Mouse (Mus musculus): ENCODE results near the gene Mat2a. TPM values are rescaled to one million over a fixed set of nuclear protein-coding genes. Genes with fewer than 3 reads are reported as not detected.

Mat2a gene
- total and polyA plus RNA-seq, 3 experiments = 319 to 3,179 (median 357) TPM

GRCm38 (mm10) chr6:72415181-72415580 lies 24.2 kb downstream of the Mat2a start:
- H3K27ac ChIP-seq (ENCODE audit: control insufficient read depth, low read depth, low read length) = no peak overlapping the region
- H3K9ac ChIP-seq (ENCODE audit: control insufficient read depth, low read depth, low read length, poor library complexity, severe bottlenecking) = peak overlapping the region; percentile 37
- H3K36me3 ChIP-seq (ENCODE audit: control insufficient read depth in 1 of 2, insufficient read depth in 2 of 2, low read length in 2 of 2) = peaks cover 0 to 7% of the 10 kb centered on the region in 2 experiments; a peak in 2 of 4 replicates
- H3K4me3 ChIP-seq (ENCODE audit: control insufficient read depth in 1 of 2, insufficient read depth in 1 of 2, low read depth in 2 of 2, low read length in 2 of 2) = peak overlapping the region; percentile 85 to 100; a peak in 3 of 4 replicates
- no peaks in the 10 kb centered on the region for H3K27me3 ChIP-seq (ENCODE audit: control insufficient read depth in 1 of 2, insufficient read depth in 2 of 2, low read length in 2 of 2)
- peaks cover 2 to 5% of the 10 kb centered on the region in 2 experiments; a peak in 3 of 4 replicates for H3K4me1 ChIP-seq (ENCODE audit: control insufficient read depth in 1 of 2, insufficient read depth in 2 of 2, low read length in 2 of 2)
- no peaks in the 10 kb centered on the region for H3K9me3 ChIP-seq (replicated peaks; ENCODE audit: insufficient read depth, low read length)
- peaks cover 12% of the 10 kb centered on the region for H3K79me2 ChIP-seq (ENCODE audit: control insufficient read depth, insufficient read depth, low read length, poor library complexity)
- TF ChIP-seq RAD21 (IDR thresholded peaks at IDR 0.05; ENCODE audit: low read depth, low read length) (peak; percentile 12), CTCF (IDR thresholded peaks at IDR 0.05 in 2 of 3, conservative IDR thresholded peaks at IDR 0.05 in 1 of 3; ENCODE audit: control insufficient read depth in 1 of 3, insufficient read depth in 1 of 3, low read depth in 2 of 3, low read length in 3 of 3, poor library complexity in 1 of 3, severe bottlenecking in 1 of 3) (peak in 1 of 3 experiments; percentile 34; a peak in 3 of 6 replicates), SMC3 (IDR thresholded peaks at IDR 0.05; ENCODE audit: low read depth, low read length) (peak; percentile 38), MXI1 (IDR thresholded peaks at IDR 0.05; ENCODE audit: low read depth, low read length) (0 out of 2 replicates have a peak, but pooled peaks have one; percentile 30), MEF2A (IDR thresholded peaks at IDR 0.05; ENCODE audit: extremely low read depth, insufficient replicate concordance, low read depth, low read length, poor library complexity, severe bottlenecking) (no peak)
- peak; percentile 49 for DNase-seq (ENCODE audit: low read depth, low spot score)

GRCm38 (mm10) chr6:72414076-72414756 lies 25.1 kb downstream of the Mat2a start, which contains the start of gene Ggcx:
Gene Ggcx, plus strand, starts transcription at chr6:72414308.
- Histone ChIP-seq H3K4me1 (ENCODE audit: control insufficient read depth in 1 of 2, insufficient read depth in 2 of 2, low read length in 2 of 2) (peaks cover 2 to 5% of the 10 kb centered on the region in 2 experiments; a peak in 3 of 4 replicates), H3K27ac (ENCODE audit: control insufficient read depth, low read depth, low read length) (peak within 1 kb of the TSS; percentile 13), H3K4me3 (ENCODE audit: control insufficient read depth in 1 of 2, insufficient read depth in 1 of 2, low read depth in 2 of 2, low read length in 2 of 2) (peak within 1 kb of the TSS; percentile 85 to 100), H3K9me3 (replicated peaks; ENCODE audit: insufficient read depth, low read length) (no peaks in the 10 kb centered on the region), H3K27me3 (ENCODE audit: control insufficient read depth in 1 of 2, insufficient read depth in 2 of 2, low read length in 2 of 2) (no peaks in the 10 kb centered on the region), H3K79me2 (ENCODE audit: control insufficient read depth, insufficient read depth, low read length, poor library complexity) (peaks cover 12% of the 10 kb centered on the region), H3K9ac (ENCODE audit: control insufficient read depth, low read depth, low read length, poor library complexity, severe bottlenecking) (peak within 1 kb of the TSS; percentile 83), H3K36me3 (ENCODE audit: control insufficient read depth in 1 of 2, insufficient read depth in 2 of 2, low read length in 2 of 2) (peaks cover 0 to 7% of the 10 kb centered on the region in 2 experiments; a peak in 2 of 4 replicates)
- DNase-seq (ENCODE audit: low read depth, low spot score) = peak; percentile 96
- TF ChIP-seq RAD21 (IDR thresholded peaks at IDR 0.05; ENCODE audit: low read depth, low read length) (no peak), ZKSCAN1 (IDR thresholded peaks at IDR 0.05; ENCODE audit: low read depth, low read length) (no peak), E2F4 (IDR thresholded peaks at IDR 0.05; ENCODE audit: borderline replicate concordance, low read depth, low read length) (no peak), POLR2AphosphoS5 (IDR thresholded peaks at IDR 0.05; ENCODE audit: borderline replicate concordance, low read depth, low read length) (no peak), USF2 (IDR thresholded peaks at IDR 0.05; ENCODE audit: borderline replicate concordance in 1 of 2, insufficient read depth in 1 of 2, low read depth in 1 of 2, low read length in 2 of 2) (no peak), ZNF384 (IDR thresholded peaks at IDR 0.05; ENCODE audit: low read depth, low read length) (no peak), CTCF (IDR thresholded peaks at IDR 0.05 in 2 of 3, conservative IDR thresholded peaks at IDR 0.05 in 1 of 3; ENCODE audit: control insufficient read depth in 1 of 3, insufficient read depth in 1 of 3, low read depth in 2 of 3, low read length in 3 of 3, poor library complexity in 1 of 3, severe bottlenecking in 1 of 3) (no peak), MEF2A (IDR thresholded peaks at IDR 0.05; ENCODE audit: extremely low read depth, insufficient replicate concordance, low read depth, low read length, poor library complexity, severe bottlenecking) (no peak), SIN3A (IDR thresholded peaks at IDR 0.05; ENCODE audit: low read length) (peak; percentile 66), TBP (IDR thresholded peaks at IDR 0.05; ENCODE audit: low read depth, low read length) (0 out of 2 replicates have a peak, but pooled peaks have one; percentile 67), BHLHE40 (IDR thresholded peaks at IDR 0.05; ENCODE audit: borderline replicate concordance, low read depth, low read length) (no peak), RCOR1 (IDR thresholded peaks at IDR 0.05; ENCODE audit: low read depth, low read length) (0 out of 2 replicates have a peak, but pooled peaks have one; percentile 15), NRF1 (IDR thresholded peaks at IDR 0.05; ENCODE audit: insufficient read depth, low read depth, low read length, poor library complexity, severe bottlenecking) (peak; percentile 36; the same call in 1 of the 2 replicates), ELF1 (IDR thresholded peaks at IDR 0.05; ENCODE audit: low read depth, low read length) (peak; percentile 83), GABPA (IDR thresholded peaks at IDR 0.05; ENCODE audit: low read depth, low read length) (no peak), SMC3 (IDR thresholded peaks at IDR 0.05; ENCODE audit: low read depth, low read length) (peak; percentile 1; the same call in 1 of the 2 replicates), USF1 (IDR thresholded peaks at IDR 0.05; ENCODE audit: low read depth, low read length) (0 out of 2 replicates have a peak, but pooled peaks have one; percentile 26), MAFK (IDR thresholded peaks at IDR 0.05; ENCODE audit: borderline replicate concordance, low read depth, low read length) (no peak), ZC3H11A (IDR thresholded peaks at IDR 0.05; ENCODE audit: low read depth, low read length) (no peak), MYB (IDR thresholded peaks at IDR 0.05; ENCODE audit: low read depth, low read length) (no peak), MYC (IDR thresholded peaks at IDR 0.05; ENCODE audit: low read depth, low read length) (0 out of 2 replicates have a peak, but pooled peaks have one; percentile 11), NELFE (IDR thresholded peaks at IDR 0.05; ENCODE audit: low read depth, low read length) (peak; percentile 77), ZMIZ1 (IDR thresholded peaks at IDR 0.05; ENCODE audit: low read depth, low read length) (peak; percentile 56; the same call in 1 of the 2 replicates), CHD1 (IDR thresholded peaks at IDR 0.05; ENCODE audit: low read depth, low read length) (no peak), GATA1 (IDR thresholded peaks at IDR 0.05; ENCODE audit: low read depth, low read length) (no peak), MXI1 (IDR thresholded peaks at IDR 0.05; ENCODE audit: low read depth, low read length) (peak; percentile 36; the same call in 1 of the 2 replicates)

All from MEL (cell line).